37 mouse cellular contexts compared by ENCODE assay signal in the genomic region with DNA sequence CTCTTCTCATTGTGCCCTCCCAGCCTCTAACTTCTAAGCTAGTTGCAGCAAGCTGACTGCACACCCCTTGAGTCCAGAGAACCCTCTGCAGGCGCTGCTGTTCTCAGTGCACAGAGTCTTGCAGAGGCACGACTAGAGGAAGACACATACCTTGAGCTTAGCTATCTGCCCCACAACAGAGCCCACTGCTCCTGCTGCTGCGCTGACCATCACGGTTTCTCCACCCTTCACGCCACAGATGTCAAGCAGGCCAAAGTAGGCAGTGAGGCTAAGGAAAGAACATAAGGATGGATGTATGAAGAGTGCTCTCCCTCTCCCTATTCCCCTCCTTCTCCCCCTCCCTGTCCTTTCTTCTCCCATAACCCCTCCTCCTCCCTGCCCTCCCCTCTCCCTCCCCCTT. TPM values are rescaled to one million over a fixed set of nuclear protein-coding genes. Genes with fewer than 3 reads are reported as not detected.
"Had no signal": no experiment of that assay in that cellular context is flagged by ENCODE, and none has a peak within 500 bp of the region (broad histone marks: within the 10 kb centered on the region; RNA-seq: fewer than 3 reads in every experiment).

No protein-coding gene starts in this region.

- H3K36me3 ChIP-seq: liver, embryonic 15.5 days; midbrain, embryonic 12.5 days; midbrain, embryonic 13.5 days; midbrain, embryonic 15.5 days had no signal

- H3K4me2 ChIP-seq: limb, embryonic 12.5 days; limb, embryonic 13.5 days; limb, embryonic 15.5 days; liver, embryonic 11.5 days; liver, embryonic 12.5 days; liver, embryonic 13.5 days; liver, embryonic 15.5 days; lung, embryonic 14.5 days; lung, embryonic 15.5 days; midbrain, embryonic 11.5 days; midbrain, embryonic 12.5 days; midbrain, embryonic 13.5 days; midbrain, embryonic 15.5 days had no signal

- H3K27ac ChIP-seq: limb, embryonic 10.5 days; limb, embryonic 12.5 days; limb, embryonic 13.5 days; limb, embryonic 15.5 days; liver, embryonic 12.5 days; liver, embryonic 13.5 days; liver, embryonic 14.5 days; liver, embryonic 15.5 days; lung, embryonic 15.5 days; macrophage; midbrain, embryonic 10.5 days; midbrain, embryonic 12.5 days; midbrain, embryonic 13.5 days; midbrain, embryonic 15.5 days had no signal

- H3K4me1 ChIP-seq: limb, embryonic 10.5 days; limb, embryonic 12.5 days; limb, embryonic 13.5 days; limb, embryonic 15.5 days; lung, embryonic 15.5 days; midbrain, embryonic 10.5 days; midbrain, embryonic 12.5 days; midbrain, embryonic 13.5 days; midbrain, embryonic 15.5 days had no signal

- H3K27me3 ChIP-seq: limb, embryonic 12.5 days; limb, embryonic 13.5 days; limb, embryonic 15.5 days; liver, embryonic 12.5 days; liver, embryonic 13.5 days; liver, embryonic 15.5 days; lung, embryonic 15.5 days; megakaryocyte, embryonic 14.5 days; midbrain, embryonic 12.5 days; midbrain, embryonic 13.5 days; midbrain, embryonic 15.5 days had no signal

- H3K9ac ChIP-seq: limb, embryonic 12.5 days; limb, embryonic 13.5 days; limb, embryonic 15.5 days; liver, embryonic 12.5 days; liver, embryonic 13.5 days; liver, embryonic 14.5 days; liver, embryonic 15.5 days; liver, postnatal 0 days; lung, embryonic 14.5 days; lung, embryonic 15.5 days; midbrain, embryonic 12.5 days; midbrain, embryonic 13.5 days; midbrain, embryonic 15.5 days had no signal

- H3K9me3 ChIP-seq: limb, embryonic 10.5 days; limb, embryonic 12.5 days; limb, embryonic 13.5 days; limb, embryonic 15.5 days; liver, embryonic 12.5 days; liver, embryonic 13.5 days; liver, embryonic 15.5 days; lung, embryonic 15.5 days; megakaryocyte, embryonic 14.5 days; midbrain, embryonic 10.5 days; midbrain, embryonic 12.5 days; midbrain, embryonic 13.5 days; midbrain, embryonic 15.5 days had no signal

- ATAC-seq: liver, embryonic 12.5 days; liver, postnatal 0 days; lung, postnatal 0 days; midbrain, embryonic 13.5 days; midbrain, embryonic 15.5 days; midbrain, embryonic 16.5 days had no signal

- H3K4me3 ChIP-seq: limb, embryonic 10.5 days; limb, embryonic 12.5 days; limb, embryonic 13.5 days; limb, embryonic 15.5 days; liver, embryonic 12.5 days; liver, embryonic 13.5 days; liver, embryonic 15.5 days; lung, embryonic 15.5 days; megakaryocyte, embryonic 14.5 days; midbrain, embryonic 10.5 days; midbrain, embryonic 12.5 days; midbrain, embryonic 13.5 days; midbrain, embryonic 15.5 days; myocyte had no signal

- DNase-seq: left cerebral cortex, postnatal 4 days; liver; liver, embryonic 13.5 days; liver, postnatal 0 days; lung, adult 18-20 months; lung, adult 2 months; lung, embryonic 14.5 days; lung, postnatal 10 days; lung, postnatal 14 days; lung, postnatal 36 days; lung, postnatal 4 days; midbrain, embryonic 14.5 days had no signal

RNA-seq across cellular contexts. Expression of gene Gm20503, which starts 27.3 kb away (rescaled TPM):
- total RNA-seq: liver, adult 2 months; megakaryocyte, adult 5-6 weeks; megakaryocyte-erythroid progenitor cell, adult 5-6 weeks; midbrain, postnatal 0 days; monocyte, adult 5-6 weeks had no signal
- polyA plus RNA-seq: liver, adult 2 months; lung, adult 2 months; macrophage had no signal

RNA-seq across cellular contexts. Expression of gene Zkscan16, which starts 32.3 kb away (rescaled TPM):
- total RNA-seq: liver, adult 2 months; megakaryocyte progenitor cell, adult 5-6 weeks; megakaryocyte, adult 5-6 weeks; megakaryocyte-erythroid progenitor cell, adult 5-6 weeks; monocyte, adult 5-6 weeks had no signal
- polyA plus RNA-seq: liver, adult 2 months; lung, adult 2 months; lung, postnatal 0 days; macrophage; myocyte had no signal
